Mouse (Mus musculus): ENCODE results near the gene Vsx2. TPM values are rescaled to one million over a fixed set of nuclear protein-coding genes. Genes with fewer than 3 reads are reported as not detected.

Gene Vsx2
- total RNA-seq, 2 experiments from 2014 or later: 0.26 to 0.35 TPM

DNA sequence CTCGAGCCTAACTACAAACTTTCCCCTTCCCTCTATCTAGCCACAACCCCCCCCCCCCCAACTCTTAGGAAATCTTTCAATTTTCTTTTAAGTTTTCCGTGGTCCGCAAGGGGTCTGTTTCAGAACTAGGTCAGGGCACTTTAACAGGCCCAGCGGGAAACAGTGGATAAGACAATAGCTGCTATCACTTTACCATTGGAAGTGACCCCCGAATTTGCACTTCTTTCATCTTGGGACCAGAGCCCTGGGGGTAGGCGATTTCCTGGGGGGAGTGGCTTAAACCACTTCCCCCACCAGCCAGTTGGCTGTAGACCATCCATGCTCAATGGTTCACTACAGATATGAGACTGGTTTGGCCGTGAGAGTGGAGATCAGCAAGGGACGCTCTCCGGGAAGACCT lies 71.1 kb downstream of the Vsx2 start, which contains the start of gene Vrtn:
Gene Vrtn, plus strand, starts transcription at position 366 of the 400 bp plus-strand sequence.
- no peak for DNase-seq (ENCODE audit: low spot score in 2 of 2)

Other genes with a start within 250 kb of the Vsx2 start
- gene Coq6, start 208.1 kb upstream of the Vsx2 start, total RNA-seq (2021): 10 to 100 TPM; 26.0 to 26.8 TPM
- 10 to 100 TPM; 11.9 to 14.8 TPM for gene Fam161b, start 207.9 kb upstream of the Vsx2 start, total RNA-seq (2021)
- 10 to 100 TPM; 24.4 to 24.6 TPM for gene Entpd5, start 160.7 kb upstream of the Vsx2 start, total RNA-seq (2021)
- 1 to 10 TPM; 6.5 to 9.7 TPM for gene Bbof1, start 160.7 kb upstream of the Vsx2 start, total RNA-seq (2021)
- gene Rnf113a2, start 152.6 kb upstream of the Vsx2 start, total RNA-seq (2021): 10 to 100 TPM; 11.1 to 13.0 TPM
- 10 to 100 TPM; 51.2 to 54.9 TPM for gene Aldh6a1, start 118.8 kb upstream of the Vsx2 start, total RNA-seq (2021)
- gene Lin52, start 118.3 kb upstream of the Vsx2 start, total RNA-seq (2021): 10 to 100 TPM; 25.2 to 25.7 TPM
- gene Abcd4, start 47.7 kb downstream of the Vsx2 start, total RNA-seq (2021): 10 to 100 TPM in 1 of 2 experiments, 1 to 10 TPM in 1; 7.9 to 10.2 TPM
- gene Vrtn, start 71.3 kb downstream of the Vsx2 start, total RNA-seq (2021): not detected
- gene Syndig1l, start 129.1 kb downstream of the Vsx2 start, total RNA-seq (2021): 10 to 100 TPM; 19.8 to 39.2 TPM
- gene Npc2, start 203.4 kb downstream of the Vsx2 start, total RNA-seq (2021): 10 to 100 TPM; 28.1 to 29.6 TPM
- 10 to 100 TPM; 56.3 to 60.2 TPM for gene Isca2, start 203.5 kb downstream of the Vsx2 start, total RNA-seq (2021)